Mouse (Mus musculus) limb, embryonic 11.5 days (tissue): ENCODE measurements around the gene Tnfsfm13. TPM values are rescaled to one million over a fixed set of nuclear protein-coding genes. Genes with fewer than 3 reads are reported as not detected.

Experiments used
- ATAC-seq: fragments of 200-750 bp; cut with Nextera tagmentation; 2 replicates; pipeline ENCODE4 v1.8.0; 2017; ENCODE audit warnings: low read depth; ENCODE audit not compliant: insufficient number of reproducible peaks, low FRiP score, low TSS enrichment
- DNase-seq: peaks from one replicate; pipeline ENCODE4 v3.0.0-alpha.2; 2015; ENCODE audit warnings: low spot score
- H3K27ac ChIP-seq: fragments of 300-500 bp; sonication (generic); replicated peaks from 2 replicates; pipeline ENCODE4 v1.5.1; 2014; ENCODE audit warnings: low read depth, mild to moderate bottlenecking, low read length
- H3K27me3 ChIP-seq: fragments of 300-500 bp; sonication (generic); 2 replicates; pipeline ENCODE4 v1.6.1; 2014; ENCODE audit warnings: mild to moderate bottlenecking, low read length, mixed read lengths; ENCODE audit not compliant: control insufficient read depth, insufficient read depth
- H3K36me3 ChIP-seq: fragments of 300-500 bp; sonication (generic); 2 replicates; pipeline ENCODE4 v1.6.1; 2014; ENCODE audit warnings: mild to moderate bottlenecking, low read length, moderate library complexity, mixed read lengths; ENCODE audit not compliant: control insufficient read depth, insufficient read depth
- H3K4me1 ChIP-seq: fragments of 300-500 bp; sonication (generic); 2 replicates; pipeline ENCODE4 v1.6.1; 2014; ENCODE audit warnings: low read length, mixed read lengths; ENCODE audit not compliant: control insufficient read depth, insufficient read depth
- H3K4me2 ChIP-seq: fragments of 300-500 bp; sonication (generic); 2 replicates; pipeline ENCODE4 v1.6.1; 2014; ENCODE audit warnings: low read depth, mild to moderate bottlenecking, moderate library complexity; ENCODE audit not compliant: severe bottlenecking
- H3K4me3 ChIP-seq: fragments of 300-500 bp; sonication (generic); 2 replicates; pipeline ENCODE4 v1.5.1; 2014; ENCODE audit warnings: low read depth, low read length
- H3K9ac ChIP-seq: fragments of 300-500 bp; sonication (generic); 2 replicates; pipeline ENCODE4 v1.6.1; 2014; ENCODE audit warnings: mild to moderate bottlenecking, low read length
- H3K9me3 ChIP-seq: fragments of 300-500 bp; sonication (generic); 2 replicates; pipeline ENCODE4 v1.6.1; 2016; ENCODE audit warnings: low read length; ENCODE audit not compliant: control insufficient read depth
- WGBS: fragments of 180-500 bp; shearing (Covaris S2); extraction: QIAGEN DNeasy Blood & Tissue Kit; methylation state at CpG from one replicate; pipeline ENCODE4 v1.1.7; 2014; 5-methylcytosine and 5-hydroxymethylcytosine counted together
- polyA plus RNA-seq: library from polyadenylated mRNA; unstranded; fragments of >200 nt; fragmentation: Nextera tagmentation; extraction: Ambion mirVana; gene quantifications from 2 replicates; pipeline ENCODE4 v1.2.1, GENCODE M21; 2014

Tnfsfm13 gene
- polyA plus RNA-seq, 1 experiment from 2014 or later = 1.3 TPM

DNA sequence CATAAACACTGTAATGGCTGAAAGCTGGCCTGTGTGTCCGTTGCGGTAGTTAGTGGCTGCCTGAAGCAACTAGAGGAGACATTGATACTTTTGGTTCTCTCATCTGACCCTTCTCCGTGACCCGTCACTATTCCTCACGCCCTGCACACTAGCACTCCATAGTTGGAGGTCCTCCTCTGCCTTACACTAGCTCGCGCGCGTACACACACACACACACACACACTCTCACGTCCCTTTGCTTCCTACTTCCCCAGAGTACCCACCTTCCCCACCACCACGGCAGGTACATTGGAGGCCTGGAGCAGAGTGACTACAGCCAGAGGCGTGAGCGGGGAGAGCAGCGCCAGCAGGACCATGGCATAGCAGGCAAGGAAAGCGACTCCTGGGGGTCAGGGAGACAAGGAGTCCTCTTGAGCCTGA is 38.4 kb downstream of the Tnfsfm13 start:
- H3K4me2 ChIP-seq = no peak overlapping the region
- peak overlapping the region; percentile 1; the same call in 1 of the 2 replicates for H3K4me3 ChIP-seq
- no peaks in the 10 kb centered on the region for H3K9me3 ChIP-seq
- H3K36me3 ChIP-seq = peaks cover 27% of the 10 kb centered on the region
- ATAC-seq (no peak), DNase-seq (no peak)
- no peak overlapping the region for H3K27ac ChIP-seq
- H3K9ac ChIP-seq = no peak overlapping the region
- WGBS = 85% methylated on average over 15 of the region's 15 CpGs
- peaks cover 19% of the 10 kb centered on the region for H3K4me1 ChIP-seq
- no peaks in the 10 kb centered on the region for H3K27me3 ChIP-seq

DNA sequence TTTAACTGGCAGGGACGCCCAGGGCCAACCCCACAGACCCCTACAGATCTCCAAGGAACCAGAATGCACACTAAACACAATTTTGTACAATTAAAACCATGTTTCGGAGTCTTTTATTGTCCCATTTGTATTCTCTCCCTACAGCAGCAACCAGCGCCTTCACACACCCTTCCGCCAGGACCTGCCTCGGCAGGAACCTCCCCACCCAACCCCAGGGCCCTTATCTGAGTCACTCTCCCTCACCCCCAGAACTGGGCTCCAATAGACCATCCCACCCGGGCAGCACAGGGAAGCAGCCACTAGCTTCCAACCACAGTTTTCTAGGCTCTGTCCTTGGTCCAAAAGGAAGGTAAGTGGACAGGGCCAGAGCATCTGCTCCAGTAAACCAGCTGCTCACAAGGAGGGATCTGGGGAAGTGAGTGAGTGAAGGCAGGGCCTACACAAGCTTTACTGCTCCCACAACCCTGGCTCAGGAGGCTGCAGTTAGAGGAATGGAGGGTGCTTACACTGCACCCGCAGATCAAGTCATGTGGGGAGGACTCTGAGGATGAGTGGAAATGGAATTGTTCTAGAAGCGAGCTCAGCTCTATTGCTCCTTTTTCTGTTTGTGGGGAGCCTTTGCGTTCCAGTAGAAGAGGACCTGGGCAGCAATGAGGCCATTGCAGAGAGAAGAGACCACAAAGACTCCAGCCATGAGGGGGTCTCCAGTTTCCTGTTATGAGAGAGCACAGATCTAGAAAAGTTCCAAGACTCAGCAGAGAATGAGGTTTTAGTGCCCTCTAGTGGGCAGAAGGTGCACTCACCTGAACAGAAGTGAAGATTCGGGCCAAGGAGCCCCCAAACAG is 39.1 kb downstream of the Tnfsfm13 start:
- Histone ChIP-seq H3K9ac (no peak overlapping the region), H3K27me3 (no peaks in the 10 kb centered on the region), H3K4me3 (no peak overlapping the region; the same call in 1 of the 2 replicates), H3K27ac (no peak overlapping the region), H3K4me2 (no peak overlapping the region), H3K9me3 (no peaks in the 10 kb centered on the region), H3K36me3 (peaks cover 32% of the 10 kb centered on the region), H3K4me1 (peaks cover 19% of the 10 kb centered on the region)
- DNase-seq (peak; percentile 78), ATAC-seq (no peak)
- 76% methylated on average over 10 of the region's 10 CpGs for WGBS

DNA sequence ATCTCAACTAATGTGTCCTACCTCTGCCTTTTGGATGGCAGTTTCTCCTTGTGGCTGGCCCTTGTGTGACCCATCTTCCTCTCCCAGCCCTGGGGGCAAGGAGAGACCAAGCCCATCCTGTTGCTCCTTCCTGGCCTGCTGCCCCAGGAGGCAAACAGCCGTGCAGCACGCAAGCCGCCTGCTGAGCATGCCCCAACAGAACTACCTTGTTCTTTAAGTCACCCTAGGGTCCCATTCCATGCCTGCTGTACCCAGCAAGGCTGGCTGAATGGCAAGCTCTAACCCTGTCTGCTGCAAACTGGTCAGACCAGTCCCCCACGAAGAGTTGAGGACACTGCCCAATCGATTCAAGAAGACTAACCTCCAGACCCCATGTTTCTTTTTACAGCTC is 39.8 kb downstream of the Tnfsfm13 start:
- WGBS = 78% methylated on average over 5 of the region's 5 CpGs
- Histone ChIP-seq H3K4me2 (no peak overlapping the region), H3K27ac (no peak overlapping the region), H3K9ac (no peak overlapping the region), H3K4me3 (no peak overlapping the region), H3K36me3 (peaks cover 38% of the 10 kb centered on the region), H3K9me3 (no peaks in the 10 kb centered on the region), H3K27me3 (no peaks in the 10 kb centered on the region), H3K4me1 (peaks cover 19% of the 10 kb centered on the region)
- no peak for ATAC-seq
- DNase-seq = no peak

DNA sequence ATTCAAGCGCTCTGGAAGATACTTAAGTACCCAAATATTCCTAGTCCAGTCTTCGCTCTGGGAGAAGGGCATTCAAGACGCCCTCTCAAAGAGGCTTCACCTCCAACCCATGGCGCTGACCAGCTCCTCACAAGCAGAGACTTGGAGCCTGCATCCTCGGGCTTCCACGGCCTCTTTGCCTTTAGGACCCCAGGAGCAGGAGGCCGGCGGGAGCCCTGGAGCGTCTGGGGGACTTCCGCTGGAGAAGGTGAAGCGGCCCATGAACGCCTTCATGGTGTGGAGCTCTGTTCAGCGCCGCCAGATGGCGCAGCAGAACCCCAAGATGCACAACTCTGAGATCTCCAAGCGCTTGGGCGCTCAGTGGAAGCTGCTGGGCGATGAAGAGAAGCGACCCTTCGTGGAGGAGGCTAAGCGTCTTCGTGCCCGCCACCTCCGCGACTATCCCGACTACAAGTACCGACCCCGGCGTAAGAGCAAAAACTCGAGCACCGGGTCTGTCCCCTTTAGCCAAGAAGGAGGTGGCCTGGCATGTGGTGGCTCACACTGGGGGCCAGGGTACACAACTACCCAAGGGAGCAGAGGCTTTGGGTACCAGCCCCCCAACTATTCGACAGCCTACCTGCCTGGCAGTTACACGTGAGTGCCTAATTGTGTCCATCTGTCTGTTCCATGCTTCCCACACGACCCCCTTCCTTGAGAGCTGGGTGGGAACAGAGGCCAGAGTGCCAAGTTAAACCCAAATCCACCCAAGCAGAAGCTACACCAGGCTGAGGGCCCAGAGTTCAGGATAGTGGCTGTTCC is 40.4 kb downstream of the Tnfsfm13 start, which contains the start of gene Sox15:
Sox15 (plus strand) TSS at position 51 of the 801 bp plus-strand sequence.
- ATAC-seq = peak; percentile 65; the same call in 1 of the 2 replicates
- WGBS = 26% methylated on average over 34 of the region's 34 CpGs
- H3K27me3 ChIP-seq = no peaks in the 10 kb centered on the region
- H3K9me3 ChIP-seq = no peaks in the 10 kb centered on the region
- H3K9ac ChIP-seq = 0 out of 2 replicates have a peak within 1 kb of the TSS, but pooled peaks have one; percentile 18
- H3K4me2 ChIP-seq = peak within 1 kb of the TSS; percentile 12; the same call in 1 of the 2 replicates
- H3K36me3 ChIP-seq = peaks cover 44% of the 10 kb centered on the region
- DNase-seq = peak; percentile 86
- peak within 1 kb of the TSS; percentile 1; the same call in 1 of the 2 replicates for H3K4me3 ChIP-seq
- H3K4me1 ChIP-seq = peaks cover 19% of the 10 kb centered on the region
- peak within 1 kb of the TSS; percentile 65 for H3K27ac ChIP-seq

DNA sequence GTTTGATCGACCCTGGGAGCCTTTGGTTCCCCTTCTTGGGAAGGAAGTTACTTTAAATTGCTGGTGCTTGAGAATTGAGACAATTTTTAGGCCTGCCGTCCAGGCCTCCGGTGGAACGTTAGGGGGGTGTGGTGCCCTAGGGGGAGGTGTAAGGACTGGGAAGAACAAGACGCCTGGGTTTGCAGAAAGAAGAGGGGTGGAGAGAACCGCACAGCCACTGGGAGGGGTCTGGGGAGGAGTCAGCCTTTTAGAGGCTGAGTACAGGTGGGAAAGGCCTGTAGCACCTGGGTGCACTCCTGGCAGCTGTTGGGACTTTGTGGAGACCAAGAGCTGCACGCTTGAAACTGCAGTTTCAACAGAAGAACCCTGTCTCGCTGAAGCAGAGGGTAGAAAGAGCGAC is 41.1 kb downstream of the Tnfsfm13 start:
- DNase-seq = no peak

DNA sequence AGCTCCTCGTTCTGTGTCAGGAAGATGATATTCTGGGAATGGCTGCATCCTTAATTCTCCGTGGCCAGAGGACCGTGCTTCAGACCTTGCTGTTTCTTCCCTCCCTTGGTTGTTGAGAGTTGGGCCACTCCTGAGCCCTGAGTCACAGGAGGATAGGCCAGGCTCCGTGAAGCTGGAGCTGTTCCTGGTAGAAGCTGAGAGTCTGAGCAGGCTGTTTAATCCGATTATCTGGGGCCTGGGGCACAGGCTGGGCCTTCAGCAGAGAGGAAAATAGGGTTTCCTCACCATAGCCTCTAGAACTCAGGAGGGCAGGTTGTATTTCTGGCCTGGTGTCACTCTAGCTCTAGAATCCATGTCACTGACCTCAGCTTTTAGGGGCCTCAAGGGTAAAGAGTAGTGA is 42.5 kb downstream of the Tnfsfm13 start:
- no peak overlapping the region for H3K27ac ChIP-seq
- no peak overlapping the region for H3K4me3 ChIP-seq
- ATAC-seq (no peak), DNase-seq (no peak)
- peaks cover 50% of the 10 kb centered on the region for H3K36me3 ChIP-seq
- H3K27me3 ChIP-seq = no peaks in the 10 kb centered on the region
- H3K9ac ChIP-seq = no peak overlapping the region
- no peaks in the 10 kb centered on the region for H3K9me3 ChIP-seq
- peaks cover 19% of the 10 kb centered on the region for H3K4me1 ChIP-seq
- WGBS = 77% methylated on average over 5 of the region's 5 CpGs
- no peak overlapping the region for H3K4me2 ChIP-seq

More for the DNA sequence above, 41.1 kb downstream of the Tnfsfm13 start:
- Histone ChIP-seq H3K9ac (no peak overlapping the region), H3K27ac (peak overlapping the region; percentile 65), H3K4me2 (no peak overlapping the region), H3K4me1 (peaks cover 19% of the 10 kb centered on the region), H3K36me3 (peaks cover 48% of the 10 kb centered on the region), H3K4me3 (no peak overlapping the region), H3K27me3 (no peaks in the 10 kb centered on the region), H3K9me3 (no peaks in the 10 kb centered on the region)
- 35% methylated on average over 9 of the region's 9 CpGs for WGBS
- ATAC-seq = no peak

DNA sequence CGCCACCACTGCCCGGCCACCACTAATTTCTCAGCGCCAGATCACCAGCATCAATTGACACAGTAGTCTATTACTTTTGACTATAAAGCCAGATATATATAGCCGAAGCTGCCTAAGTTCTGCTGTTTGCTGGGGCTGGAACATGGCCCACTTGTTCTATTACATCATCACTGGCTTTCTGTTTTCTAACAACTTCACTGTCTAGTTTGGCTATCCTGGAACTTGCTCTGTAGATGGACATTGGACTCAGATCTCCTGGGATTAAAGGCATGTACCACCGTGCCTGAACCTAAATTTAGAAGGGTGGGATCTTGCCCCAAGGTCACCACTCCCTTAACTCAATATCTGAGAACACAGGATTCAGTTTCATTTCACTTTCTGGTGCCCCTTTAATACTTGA is 50.0 kb downstream of the Tnfsfm13 start:
- no peaks in the 10 kb centered on the region for H3K27me3 ChIP-seq
- H3K4me1 ChIP-seq = no peaks in the 10 kb centered on the region
- peaks cover 56% of the 10 kb centered on the region for H3K36me3 ChIP-seq
- DNase-seq (no peak), ATAC-seq (no peak)
- H3K27ac ChIP-seq = no peak overlapping the region
- WGBS = 97% methylated on average over 5 of the region's 5 CpGs
- no peak overlapping the region for H3K4me2 ChIP-seq
- no peak overlapping the region for H3K4me3 ChIP-seq
- no peaks in the 10 kb centered on the region for H3K9me3 ChIP-seq
- no peak overlapping the region for H3K9ac ChIP-seq

DNA sequence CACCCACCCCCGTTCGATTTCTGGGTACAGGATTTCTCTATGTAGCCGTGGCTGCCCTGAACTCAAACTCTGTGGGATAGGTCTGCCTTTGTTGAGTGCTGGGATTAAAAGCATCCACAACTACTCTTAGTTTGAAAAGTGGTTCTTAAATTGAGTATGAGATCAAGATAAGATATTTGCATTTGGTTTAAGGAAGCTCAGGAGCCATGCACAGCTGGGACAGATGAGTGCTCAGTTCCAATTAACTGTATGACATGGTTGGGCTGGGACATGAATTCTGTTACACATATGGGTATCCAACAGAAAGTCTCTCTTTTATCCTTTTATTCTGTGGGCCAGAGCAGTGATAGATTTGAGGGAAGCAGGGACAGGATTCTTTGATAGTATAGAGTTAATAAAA is 60.4 kb downstream of the Tnfsfm13 start:
- 93% methylated on average over 3 of the region's 3 CpGs for WGBS
- Histone ChIP-seq H3K9ac (no peak overlapping the region), H3K4me2 (no peak overlapping the region), H3K36me3 (peaks cover 4% of the 10 kb centered on the region; the same call in 1 of the 2 replicates), H3K4me1 (0 out of 2 replicates have a peak, but pooled peaks cover 2% of the 10 kb centered on the region), H3K4me3 (no peak overlapping the region), H3K9me3 (no peaks in the 10 kb centered on the region), H3K27me3 (no peaks in the 10 kb centered on the region), H3K27ac (no peak overlapping the region)
- DNase-seq (no peak), ATAC-seq (no peak)
